Mouse (Mus musculus) limb, embryonic 11.5 days (tissue): ENCODE data around the gene Golga4. TPM values are rescaled to one million over a fixed set of nuclear protein-coding genes. Genes with fewer than 3 reads are reported as not detected.
A peak's percentile ranks its signal among the peaks of the same experiment; 100 is the strongest.
"Not testable (repeated sequence)": the region's sequence is repeated elsewhere in the genome, so short reads cannot be mapped to it uniquely, and the experiment has no call there.

Experiments used
- ATAC-seq: fragments of 200-750 bp; cut with Nextera tagmentation; 2 replicates; pipeline ENCODE4 v1.8.0; 2017; ENCODE audit warnings: low read depth; ENCODE audit not compliant: insufficient number of reproducible peaks, low FRiP score, low TSS enrichment
- DNase-seq: peaks from one replicate; pipeline ENCODE4 v3.0.0-alpha.2; 2015; ENCODE audit warnings: low spot score
- H3K27ac ChIP-seq: fragments of 300-500 bp; sonication (generic); replicated peaks from 2 replicates; pipeline ENCODE4 v1.5.1; 2014; ENCODE audit warnings: low read depth, mild to moderate bottlenecking, low read length
- H3K27me3 ChIP-seq: fragments of 300-500 bp; sonication (generic); 2 replicates; pipeline ENCODE4 v1.6.1; 2014; ENCODE audit warnings: mild to moderate bottlenecking, low read length, mixed read lengths; ENCODE audit not compliant: control insufficient read depth, insufficient read depth
- H3K36me3 ChIP-seq: fragments of 300-500 bp; sonication (generic); 2 replicates; pipeline ENCODE4 v1.6.1; 2014; ENCODE audit warnings: mild to moderate bottlenecking, low read length, moderate library complexity, mixed read lengths; ENCODE audit not compliant: control insufficient read depth, insufficient read depth
- H3K4me1 ChIP-seq: fragments of 300-500 bp; sonication (generic); 2 replicates; pipeline ENCODE4 v1.6.1; 2014; ENCODE audit warnings: low read length, mixed read lengths; ENCODE audit not compliant: control insufficient read depth, insufficient read depth
- H3K4me2 ChIP-seq: fragments of 300-500 bp; sonication (generic); 2 replicates; pipeline ENCODE4 v1.6.1; 2014; ENCODE audit warnings: low read depth, mild to moderate bottlenecking, moderate library complexity; ENCODE audit not compliant: severe bottlenecking
- H3K4me3 ChIP-seq: fragments of 300-500 bp; sonication (generic); 2 replicates; pipeline ENCODE4 v1.5.1; 2014; ENCODE audit warnings: low read depth, low read length
- H3K9ac ChIP-seq: fragments of 300-500 bp; sonication (generic); 2 replicates; pipeline ENCODE4 v1.6.1; 2014; ENCODE audit warnings: mild to moderate bottlenecking, low read length
- H3K9me3 ChIP-seq: fragments of 300-500 bp; sonication (generic); 2 replicates; pipeline ENCODE4 v1.6.1; 2016; ENCODE audit warnings: low read length; ENCODE audit not compliant: control insufficient read depth
- WGBS: fragments of 180-500 bp; shearing (Covaris S2); extraction: QIAGEN DNeasy Blood & Tissue Kit; methylation state at CpG from one replicate; pipeline ENCODE4 v1.1.7; 2014; 5-methylcytosine and 5-hydroxymethylcytosine counted together
- polyA plus RNA-seq: library from polyadenylated mRNA; unstranded; fragments of >200 nt; fragmentation: Nextera tagmentation; extraction: Ambion mirVana; gene quantifications from 2 replicates; pipeline ENCODE4 v1.2.1, GENCODE M21; 2014

Gene Golga4
- polyA plus RNA-seq, 1 experiment from 2014 or later: 49.5 TPM

DNA sequence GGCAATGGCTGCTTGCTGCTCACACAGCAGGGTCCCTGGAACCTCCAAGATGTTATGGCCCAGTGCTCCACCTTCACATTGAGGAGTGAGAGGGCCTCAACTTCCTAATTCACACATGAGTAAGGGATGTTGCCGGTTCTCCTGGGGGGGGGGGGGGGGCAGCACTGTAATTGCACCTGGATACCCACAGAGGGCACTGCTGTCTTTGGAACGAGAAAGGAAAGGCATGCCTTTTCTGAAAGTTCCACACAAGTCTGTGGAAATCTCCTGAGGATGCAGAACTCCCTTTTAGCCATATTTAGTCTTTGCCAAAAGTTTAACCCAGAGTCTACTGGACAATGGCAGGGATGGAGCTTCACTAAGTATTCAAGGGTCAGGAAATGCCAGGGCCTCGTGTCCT lies 83.2 kb downstream of the Golga4 start:
- 35% methylated on average over 3 of the region's 3 CpGs for WGBS
- no peak for ATAC-seq
- no peak overlapping the region for H3K4me2 ChIP-seq

DNA sequence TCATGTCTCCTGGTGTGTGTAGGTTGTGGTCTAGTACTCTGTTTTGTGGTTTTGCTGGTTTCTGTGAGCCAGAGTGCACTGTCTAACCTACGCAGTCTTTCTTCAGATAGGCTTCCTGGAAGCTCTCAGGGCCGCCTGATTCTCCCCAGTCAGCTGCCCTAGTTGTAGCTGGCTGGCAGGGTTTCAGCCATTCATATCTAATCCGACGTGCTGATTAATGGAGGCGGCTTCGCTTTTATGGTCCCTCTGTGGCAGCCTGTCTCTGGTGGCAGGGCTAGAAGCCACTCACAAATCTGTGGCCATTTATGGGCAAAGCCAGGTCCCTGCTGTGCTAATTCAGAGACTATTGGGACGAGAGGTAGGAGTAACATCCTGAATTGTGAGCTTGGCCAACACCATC lies 84.2 kb downstream of the Golga4 start:
- no peak for DNase-seq

More for the DNA sequence above, 83.2 kb downstream of the Golga4 start:
- Histone ChIP-seq H3K36me3 (no peaks in the 10 kb centered on the region), H3K4me1 (peaks cover 18% of the 10 kb centered on the region), H3K9me3 (no peaks in the 10 kb centered on the region), H3K9ac (no peak overlapping the region), H3K4me3 (no peak overlapping the region), H3K27me3 (no peaks in the 10 kb centered on the region), H3K27ac (no peak overlapping the region)
- peak; percentile 54 for DNase-seq

DNA sequence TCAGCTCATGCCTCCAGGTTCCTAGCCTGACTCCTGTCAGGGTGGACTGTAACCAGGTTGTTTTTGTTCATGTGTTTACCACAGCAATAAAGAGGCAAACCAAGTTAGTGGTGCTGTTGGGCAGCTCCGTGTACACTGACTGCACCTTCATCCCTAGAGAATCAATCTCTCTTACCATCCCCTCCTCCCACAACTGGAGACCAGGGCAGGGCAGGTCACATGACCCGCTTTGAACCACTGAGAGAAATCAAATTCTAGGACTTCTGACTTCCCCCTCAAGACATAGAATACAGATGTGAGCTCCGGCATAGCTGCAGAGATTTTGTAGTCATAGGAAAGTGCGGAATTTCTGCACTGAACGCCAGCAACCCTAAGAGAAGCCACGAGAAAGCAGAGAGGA lies 85.6 kb downstream of the Golga4 start:
- Histone ChIP-seq H3K27ac (no peak overlapping the region), H3K4me3 (no peak overlapping the region), H3K9ac (no peak overlapping the region), H3K36me3 (no peaks in the 10 kb centered on the region), H3K4me1 (peaks cover 18% of the 10 kb centered on the region), H3K27me3 (no peaks in the 10 kb centered on the region), H3K4me2 (no peak overlapping the region), H3K9me3 (no peaks in the 10 kb centered on the region)
- 70% methylated on average over 6 of the region's 6 CpGs for WGBS
- ATAC-seq (no peak), DNase-seq (no peak)

More for the DNA sequence above, 84.2 kb downstream of the Golga4 start:
- Histone ChIP-seq H3K9me3 (no peaks in the 10 kb centered on the region), H3K4me2 (no peak overlapping the region), H3K4me1 (peaks cover 18% of the 10 kb centered on the region), H3K9ac (no peak overlapping the region), H3K36me3 (no peaks in the 10 kb centered on the region), H3K27ac (no peak overlapping the region), H3K27me3 (no peaks in the 10 kb centered on the region), H3K4me3 (no peak overlapping the region)
- no peak for ATAC-seq
- 50% methylated on average over 7 of the region's 7 CpGs for WGBS

DNA sequence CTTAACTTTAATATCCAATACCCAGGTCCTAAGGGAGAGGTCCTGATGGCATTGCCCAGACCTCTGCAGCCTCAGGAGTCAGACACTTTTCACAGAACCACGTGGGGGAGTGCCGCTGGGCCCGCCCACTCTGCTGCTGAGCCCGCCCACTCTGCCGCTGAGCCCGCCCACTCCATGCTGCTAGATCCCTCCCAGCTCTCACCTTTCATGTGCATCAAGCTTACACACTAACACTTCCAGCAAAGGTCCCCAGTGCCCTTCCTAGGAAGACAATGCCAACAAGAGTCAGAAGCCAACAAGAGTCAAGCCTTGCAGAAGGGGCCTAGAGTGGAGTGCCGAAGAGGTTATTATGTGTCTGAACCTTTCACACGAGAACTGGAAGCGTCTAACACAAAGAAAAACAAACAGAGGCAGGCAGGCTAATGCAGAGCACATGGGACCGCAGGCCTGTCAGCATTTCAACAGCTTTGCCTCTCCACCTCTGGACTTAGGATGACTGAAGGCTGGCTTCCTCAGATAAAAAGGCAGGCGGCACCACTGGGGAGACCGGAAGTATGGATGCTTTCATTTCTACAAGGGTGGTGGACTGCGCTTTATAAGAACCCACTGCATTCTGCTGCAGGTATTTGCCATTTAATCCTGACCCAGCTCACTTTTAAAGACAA lies 86.7 kb downstream of the Golga4 start:
- Histone ChIP-seq H3K9ac (no peak overlapping the region), H3K36me3 (no peaks in the 10 kb centered on the region), H3K27ac (peak overlapping the region; percentile 5), H3K4me3 (no peak overlapping the region), H3K27me3 (no peaks in the 10 kb centered on the region), H3K9me3 (no peaks in the 10 kb centered on the region), H3K4me2 (no peak overlapping the region), H3K4me1 (peaks cover 18% of the 10 kb centered on the region)
- DNase-seq (peak; percentile 77), ATAC-seq (peak; percentile 79)
- 25% methylated on average over 13 of the region's 13 CpGs for WGBS

DNA sequence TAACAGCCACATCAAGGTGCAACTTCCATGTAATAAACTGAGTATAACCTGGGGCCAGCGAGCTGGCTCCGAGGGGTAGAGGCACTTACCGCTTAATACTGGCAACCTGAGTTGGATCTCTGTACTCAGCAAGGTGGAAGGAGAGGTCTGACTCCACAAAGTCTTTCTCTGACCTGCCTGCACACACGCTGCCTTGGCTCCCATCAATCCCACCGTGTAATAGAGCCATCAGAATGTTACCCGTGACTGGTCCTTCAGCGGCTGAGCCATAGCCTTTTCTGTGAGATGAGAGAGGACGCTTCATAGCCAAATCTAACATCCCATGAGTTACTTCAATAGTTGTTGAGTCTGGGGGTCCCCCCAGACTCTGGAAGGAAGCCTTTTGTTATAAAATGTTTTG lies 87.4 kb downstream of the Golga4 start:
- no peaks in the 10 kb centered on the region for H3K27me3 ChIP-seq
- no peaks in the 10 kb centered on the region for H3K9me3 ChIP-seq
- WGBS: 91% methylated on average over 8 of the region's 8 CpGs
- peaks cover 18% of the 10 kb centered on the region for H3K4me1 ChIP-seq
- H3K4me3 ChIP-seq: no peak overlapping the region
- H3K36me3 ChIP-seq: no peaks in the 10 kb centered on the region
- peak overlapping the region; percentile 5 for H3K27ac ChIP-seq
- H3K4me2 ChIP-seq: no peak overlapping the region
- H3K9ac ChIP-seq: no peak overlapping the region
- no peak for DNase-seq
- no peak for ATAC-seq

DNA sequence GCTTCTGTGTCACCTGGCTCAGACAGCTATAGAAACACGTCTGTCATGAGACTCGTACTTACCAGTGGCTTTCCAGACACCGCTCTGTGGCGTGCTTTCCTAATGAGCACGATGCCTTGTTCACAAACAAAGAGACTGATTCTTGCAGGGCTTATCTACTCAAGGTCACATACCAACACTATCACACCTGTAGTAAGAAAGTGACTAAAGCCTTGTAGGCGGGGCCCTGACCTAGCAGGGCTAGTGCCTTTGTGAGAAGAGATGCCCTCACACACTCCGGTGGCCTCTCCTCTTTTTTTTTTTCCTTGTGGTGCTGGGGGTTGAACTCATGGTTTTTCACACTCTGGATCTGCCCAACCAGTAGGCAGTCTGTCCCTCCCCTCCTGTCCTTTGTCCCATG lies 90.7 kb downstream of the Golga4 start:
- H3K27ac ChIP-seq: no peak overlapping the region
- H3K9me3 ChIP-seq: no peaks in the 10 kb centered on the region
- no peak overlapping the region for H3K4me3 ChIP-seq
- no peak for ATAC-seq
- no peak overlapping the region for H3K4me2 ChIP-seq
- no peaks in the 10 kb centered on the region for H3K36me3 ChIP-seq
- no peak for DNase-seq
- peaks cover 8% of the 10 kb centered on the region for H3K4me1 ChIP-seq
- H3K9ac ChIP-seq: no peak overlapping the region
- WGBS: 91% methylated on average over 7 of the region's 7 CpGs
- H3K27me3 ChIP-seq: no peaks in the 10 kb centered on the region

DNA sequence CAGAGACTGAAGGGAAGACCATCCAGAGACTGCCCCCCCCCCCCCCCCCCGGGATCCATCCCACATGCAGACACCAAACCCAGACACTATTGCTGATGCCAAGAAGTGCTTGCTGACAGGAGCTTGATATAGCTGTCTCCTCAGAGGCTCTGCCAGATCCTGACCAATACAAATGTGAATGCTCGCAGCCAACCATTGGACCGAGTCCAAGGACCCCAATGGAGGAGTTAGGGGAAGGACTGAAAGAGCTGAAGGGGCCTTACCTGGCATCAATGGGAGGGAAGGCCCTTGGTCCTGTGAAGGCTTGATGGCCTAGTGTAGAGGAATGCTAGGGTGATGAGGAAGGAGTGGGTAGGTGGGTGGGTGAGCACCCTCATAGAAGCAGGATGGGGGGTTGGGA lies 94.3 kb downstream of the Golga4 start:
- not testable (repeated sequence) for H3K4me2 ChIP-seq, H3K27ac ChIP-seq, H3K9ac ChIP-seq, ATAC-seq, H3K36me3 ChIP-seq, H3K4me1 ChIP-seq, H3K9me3 ChIP-seq, H3K27me3 ChIP-seq, H3K4me3 ChIP-seq, DNase-seq
- 93% methylated on average over 3 of the region's 3 CpGs for WGBS

DNA sequence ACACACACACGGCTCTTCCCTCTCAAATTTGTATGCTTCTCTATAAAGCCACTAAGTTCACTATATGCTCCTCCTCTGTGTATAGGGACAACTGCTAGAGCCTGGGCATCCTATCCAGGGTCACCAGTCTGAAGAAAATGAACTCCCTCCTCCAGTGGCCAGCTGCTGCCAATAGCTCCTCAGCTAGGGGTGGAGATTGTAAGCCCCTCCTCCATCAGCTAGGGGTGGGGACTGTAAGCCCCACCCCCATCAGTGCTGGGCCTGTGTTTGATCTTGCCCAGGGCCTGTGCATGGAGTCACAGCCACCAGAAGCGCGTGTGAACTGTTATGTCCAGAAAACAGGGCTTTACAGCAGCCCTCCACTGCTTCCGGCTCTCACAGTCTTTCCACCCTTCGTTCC lies 96.5 kb downstream of the Golga4 start:
- WGBS: 79% methylated on average over 5 of the region's 5 CpGs
- Histone ChIP-seq H3K4me1 (peaks cover 6% of the 10 kb centered on the region), H3K4me3 (no peak overlapping the region), H3K36me3 (no peaks in the 10 kb centered on the region; the same call in 1 of the 2 replicates), H3K4me2 (no peak overlapping the region), H3K9me3 (no peaks in the 10 kb centered on the region), H3K27me3 (no peaks in the 10 kb centered on the region), H3K27ac (no peak overlapping the region), H3K9ac (no peak overlapping the region)
- DNase-seq (no peak), ATAC-seq (no peak)
